Mouse (Mus musculus) liver, embryonic 12.5 days (tissue): ENCODE results near the gene Zfp780b. TPM values are rescaled to one million over a fixed set of nuclear protein-coding genes. Genes with fewer than 3 reads are reported as not detected.
"Not testable (repeated sequence)": the region's sequence is repeated elsewhere in the genome, so short reads cannot be mapped to it uniquely, and the experiment has no call there.

Experiments
- ATAC-seq: fragments of 200-750 bp; cut with Nextera tagmentation; 2 replicates; pipeline ENCODE4 v1.8.0; 2017; ENCODE audit warnings: moderate number of reproducible peaks, mild to moderate bottlenecking, moderate library complexity
- H3K27ac ChIP-seq: fragments of 300-500 bp; sonication (generic); 2 replicates; pipeline ENCODE4 v1.5.1; 2016; ENCODE audit warnings: mild to moderate bottlenecking
- H3K27me3 ChIP-seq: fragments of 300-500 bp; sonication (generic); replicated peaks from 2 replicates; pipeline ENCODE4 v1.6.1; 2016; ENCODE audit warnings: mild to moderate bottlenecking, moderate library complexity
- H3K36me3 ChIP-seq: fragments of 300-500 bp; sonication (generic); 2 replicates; pipeline ENCODE4 v1.6.1; 2016; ENCODE audit warnings: mild to moderate bottlenecking, moderate library complexity
- H3K4me1 ChIP-seq: fragments of 300-500 bp; sonication (generic); 2 replicates; pipeline ENCODE4 v1.6.1; 2016
- H3K4me2 ChIP-seq: fragments of 300-500 bp; sonication (generic); 2 replicates; pipeline ENCODE4 v1.6.1; 2016; ENCODE audit warnings: mild to moderate bottlenecking, moderate library complexity
- H3K4me3 ChIP-seq: fragments of 300-500 bp; sonication (generic); 2 replicates; pipeline ENCODE4 v1.5.1; 2016; ENCODE audit warnings: mild to moderate bottlenecking, moderate library complexity
- H3K9ac ChIP-seq: fragments of 300-500 bp; sonication (generic); 2 replicates; pipeline ENCODE4 v1.6.1; 2016; ENCODE audit warnings: mild to moderate bottlenecking, moderate library complexity
- H3K9me3 ChIP-seq: fragments of 300-500 bp; sonication (generic); replicated peaks from 2 replicates; pipeline ENCODE4 v1.6.1; 2016; ENCODE audit warnings: mild to moderate bottlenecking, moderate library complexity
- WGBS: fragments of 180-500 bp; shearing (Covaris S2); methylation state at CpG from one replicate; pipeline ENCODE4 v1.1.7; 2016; ENCODE audit not compliant: insufficient replicate concordance; 5-methylcytosine and 5-hydroxymethylcytosine counted together
- polyA plus RNA-seq: library from polyadenylated mRNA; unstranded; fragments of >200 nt; fragmentation: Nextera tagmentation; extraction: Ambion mirVana; gene quantifications from 2 replicates; pipeline ENCODE4 v1.2.1, GENCODE M21; 2016

The Zfp780b gene
- polyA plus RNA-seq = 8.0 and 9.3 TPM in 2 replicates

GRCm38 (mm10) chr7:27978683-27979528 is at the start of gene Zfp780b:
Gene Zfp780b, minus strand, starts transcription at chr7:27979171.
- Histone ChIP-seq H3K4me2 (peak within 1 kb of the TSS; percentile 82), H3K27ac (peak within 1 kb of the TSS; percentile 75), H3K4me3 (peak within 1 kb of the TSS; percentile 80), H3K36me3 (peaks cover 17% of the 10 kb centered on the region), H3K9me3 (peaks cover 16% of the 10 kb centered on the region), H3K4me1 (peaks cover 20% of the 10 kb centered on the region), H3K9ac (peak within 1 kb of the TSS; percentile 83), H3K27me3 (no peaks in the 10 kb centered on the region)
- ATAC-seq = peak; percentile 88
- WGBS = under 1% methylated on average over 29 of the region's 29 CpGs

GRCm38 (mm10) chr7:28014445-28014810 is 35.5 kb upstream of the Zfp780b start:
- no peak overlapping the region for H3K27ac ChIP-seq
- WGBS = 19% methylated on average over 7 of the region's 7 CpGs
- no peaks in the 10 kb centered on the region for H3K9me3 ChIP-seq
- H3K4me2 ChIP-seq = peak overlapping the region; percentile 79
- peak; percentile 21; the same call in 1 of the 2 replicates for ATAC-seq
- peaks cover 11% of the 10 kb centered on the region for H3K4me1 ChIP-seq
- H3K27me3 ChIP-seq = 0 out of 2 replicates have a peak, but pooled peaks cover 6% of the 10 kb centered on the region
- peaks cover 22% of the 10 kb centered on the region for H3K36me3 ChIP-seq
- peak overlapping the region; percentile 74 for H3K4me3 ChIP-seq
- peak overlapping the region; percentile 79 for H3K9ac ChIP-seq

- H3K4me2 ChIP-seq = peak within 1 kb of the TSS; percentile 79
- peak; percentile 90 for ATAC-seq
- peak within 1 kb of the TSS; percentile 31 for H3K27ac ChIP-seq
- under 1% methylated on average over 47 of the region's 47 CpGs for WGBS
- H3K27me3 ChIP-seq = 0 out of 2 replicates have a peak, but pooled peaks cover 6% of the 10 kb centered on the region
- H3K36me3 ChIP-seq = peaks cover 28% of the 10 kb centered on the region
- H3K4me1 ChIP-seq = peaks cover 11% of the 10 kb centered on the region
- H3K4me3 ChIP-seq = peak within 1 kb of the TSS; percentile 74
- peak within 1 kb of the TSS; percentile 79 for H3K9ac ChIP-seq
- H3K9me3 ChIP-seq = no peaks in the 10 kb centered on the region
These were observed 34.8 kb upstream of the Zfp780b start, which contains the start of gene Zfp850 for GRCm38 (mm10) chr7:28013549-28014444. Gene Zfp850, minus strand, starts transcription at chr7:28014115.

DNA sequence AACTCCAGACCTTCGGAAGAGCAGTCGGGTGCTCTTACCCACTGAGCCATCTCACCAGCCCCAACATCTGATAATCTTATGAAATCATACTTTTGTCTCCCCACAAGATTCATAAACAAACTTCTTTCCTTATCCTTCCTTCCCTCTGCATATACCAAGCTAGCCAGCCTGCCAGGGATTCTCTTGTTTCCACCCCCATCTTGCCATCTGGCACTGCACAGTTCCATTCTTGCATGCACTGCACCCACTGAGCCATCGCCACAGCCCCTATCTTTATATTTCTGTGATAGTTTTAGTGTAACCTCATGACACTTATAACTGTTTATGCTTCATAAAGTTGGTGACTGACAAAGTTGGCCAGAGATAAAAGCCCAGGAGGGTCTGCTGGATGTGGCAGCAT is 31.3 kb upstream of the Zfp780b start:
- 87% methylated on average over 3 of the region's 3 CpGs for WGBS
- ATAC-seq = no peak
- H3K4me2 ChIP-seq = no peak overlapping the region
- peaks cover 49% of the 10 kb centered on the region for H3K36me3 ChIP-seq
- H3K4me3 ChIP-seq = no peak overlapping the region
- H3K9ac ChIP-seq = no peak overlapping the region
- H3K27me3 ChIP-seq = no peaks in the 10 kb centered on the region
- H3K27ac ChIP-seq = no peak overlapping the region
- H3K9me3 ChIP-seq = no peaks in the 10 kb centered on the region
- peaks cover 11% of the 10 kb centered on the region for H3K4me1 ChIP-seq

GRCm38 (mm10) chr7:27982197-27982596 is 3.2 kb upstream of the Zfp780b start:
- H3K4me2 ChIP-seq = no peak overlapping the region
- no peak for ATAC-seq
- H3K27ac ChIP-seq = no peak overlapping the region
- 60% methylated on average over 2 of the region's 2 CpGs for WGBS
- peaks cover 40% of the 10 kb centered on the region for H3K9me3 ChIP-seq
- no peaks in the 10 kb centered on the region for H3K27me3 ChIP-seq
- H3K4me3 ChIP-seq = no peak overlapping the region
- H3K36me3 ChIP-seq = peaks cover 17% of the 10 kb centered on the region
- H3K4me1 ChIP-seq = peaks cover 19% of the 10 kb centered on the region
- H3K9ac ChIP-seq = no peak overlapping the region

DNA sequence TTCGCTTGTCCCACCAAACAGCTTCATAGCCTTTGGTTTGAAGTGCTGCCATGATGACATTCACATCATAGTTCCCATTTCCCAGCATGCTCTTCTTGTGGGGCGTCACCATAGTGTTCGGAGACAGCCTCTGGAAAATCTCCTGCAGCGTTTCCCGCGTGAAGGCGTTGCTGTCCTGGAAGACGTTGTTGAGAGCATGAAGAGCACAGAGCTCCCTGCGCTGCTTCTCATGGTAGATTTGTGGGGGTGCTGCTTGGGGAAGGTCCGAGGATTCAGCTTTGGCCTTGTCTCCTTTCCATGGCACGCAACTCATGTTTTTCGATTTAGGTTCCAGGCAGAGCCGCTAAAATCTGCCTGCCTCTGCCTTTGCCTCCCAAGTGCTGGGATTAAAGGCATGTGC is 29.5 kb downstream of the Zfp780b start:
- H3K27me3 ChIP-seq, H3K36me3 ChIP-seq, H3K9me3 ChIP-seq, H3K9ac ChIP-seq, H3K4me2 ChIP-seq, H3K27ac ChIP-seq, H3K4me1 ChIP-seq, ATAC-seq, H3K4me3 ChIP-seq: not testable (repeated sequence)
- WGBS = 84% methylated on average over 13 of the region's 13 CpGs

DNA sequence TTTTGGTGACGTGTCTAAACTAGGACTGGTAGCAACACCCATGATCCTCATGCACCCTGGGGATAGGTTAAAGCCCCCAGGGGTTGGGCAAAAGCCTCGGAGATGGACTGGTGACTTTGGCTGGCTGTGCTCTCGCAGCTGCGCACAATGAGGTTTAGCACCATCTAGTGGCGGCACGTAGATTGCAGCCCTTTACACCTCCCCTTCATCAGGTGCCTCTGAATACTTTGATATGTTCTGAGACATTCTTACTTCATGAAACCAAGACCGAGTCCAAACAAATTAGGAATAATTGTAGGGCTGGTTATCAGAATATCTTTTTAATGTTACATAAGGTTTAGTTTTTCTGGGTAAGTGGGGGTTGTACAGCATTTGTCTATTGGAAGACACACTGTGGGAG is 37.1 kb downstream of the Zfp780b start:
- H3K4me2 ChIP-seq, H3K27me3 ChIP-seq, H3K27ac ChIP-seq, H3K4me1 ChIP-seq, H3K4me3 ChIP-seq, H3K9me3 ChIP-seq, ATAC-seq, H3K36me3 ChIP-seq, H3K9ac ChIP-seq: not testable (repeated sequence)
- WGBS = 33% methylated on average over 5 of the region's 7 CpGs

- H3K9ac ChIP-seq, H3K4me3 ChIP-seq, H3K27me3 ChIP-seq, ATAC-seq, H3K27ac ChIP-seq, H3K36me3 ChIP-seq, H3K9me3 ChIP-seq: not testable (repeated sequence)
- Histone ChIP-seq H3K4me1 (peaks cover 16% of the 10 kb centered on the region), H3K4me2 (peak overlapping the region; percentile 51)
- WGBS = 19% methylated on average over 1 of the region's 9 CpGs
These were observed 45.2 kb downstream of the Zfp780b start for GRCm38 (mm10) chr7:27933800-27934158.

- 13% methylated on average over 7 of the region's 7 CpGs for WGBS
- no peak overlapping the region for H3K4me3 ChIP-seq
- peak overlapping the region; percentile 51 for H3K4me2 ChIP-seq
- peaks cover 21% of the 10 kb centered on the region for H3K4me1 ChIP-seq
- H3K36me3 ChIP-seq = no peaks in the 10 kb centered on the region
- H3K9ac ChIP-seq = no peak overlapping the region
- no peak overlapping the region for H3K27ac ChIP-seq
- H3K27me3 ChIP-seq = peaks cover 6% of the 10 kb centered on the region; the same call in 1 of the 2 replicates
- no peaks in the 10 kb centered on the region for H3K9me3 ChIP-seq
- no peak; the same call in 1 of the 2 replicates for ATAC-seq
These were observed 45.7 kb downstream of the Zfp780b start for GRCm38 (mm10) chr7:27933050-27933799.

DNA sequence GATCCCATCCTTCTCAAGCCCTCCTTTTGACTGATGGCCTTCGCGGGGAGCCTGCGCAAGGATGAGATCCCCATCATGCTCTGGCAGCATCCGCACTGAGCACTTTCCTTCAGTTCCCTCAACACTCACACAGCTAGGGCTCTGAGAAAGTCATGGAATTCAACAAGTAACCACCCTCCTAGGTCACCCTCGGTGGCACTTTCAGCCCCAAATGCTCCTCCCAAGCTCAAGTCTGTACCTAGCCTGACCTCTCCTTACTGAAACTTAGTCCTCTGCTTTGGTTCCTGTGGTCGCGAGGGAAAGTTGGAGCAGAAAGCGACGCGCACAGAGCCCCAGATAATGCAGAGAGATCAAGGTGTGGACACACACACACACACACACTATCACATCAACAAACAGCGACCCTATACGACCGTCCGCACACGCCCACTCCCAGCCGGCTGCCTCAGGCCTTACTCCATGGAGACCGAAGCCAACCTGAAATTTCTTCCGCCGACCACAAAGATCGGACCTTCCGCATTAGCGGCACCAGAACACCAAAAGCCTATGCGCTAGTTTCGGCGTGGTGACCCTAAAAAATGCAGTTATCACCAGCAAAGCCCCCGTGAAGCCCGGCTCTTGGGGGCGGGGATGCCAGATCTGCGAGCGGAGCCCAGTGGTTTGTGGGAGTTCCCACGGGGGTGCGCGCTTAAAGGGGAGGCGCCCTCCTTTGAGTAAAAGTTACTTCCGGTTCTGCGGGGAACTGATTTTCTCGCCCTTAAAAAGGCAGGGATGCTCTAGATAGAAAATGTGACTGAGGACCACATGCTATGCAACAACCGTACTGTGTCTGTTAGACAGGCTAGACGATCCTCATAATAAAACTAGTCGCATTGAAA is 49.9 kb downstream of the Zfp780b start, which contains the start of gene Zfp974:
Zfp974 (minus strand) TSS at position 643 of the 878 bp plus-strand sequence.
- Histone ChIP-seq H3K27me3 (peaks cover 6% of the 10 kb centered on the region; the same call in 1 of the 2 replicates), H3K4me2 (peak within 1 kb of the TSS; percentile 79), H3K9me3 (no peaks in the 10 kb centered on the region), H3K27ac (no peak within 1 kb of the TSS), H3K36me3 (peaks cover 5% of the 10 kb centered on the region; the same call in 1 of the 2 replicates), H3K9ac (peak within 1 kb of the TSS; percentile 72), H3K4me3 (peak within 1 kb of the TSS; percentile 66), H3K4me1 (peaks cover 22% of the 10 kb centered on the region)
- peak; percentile 57; the same call in 1 of the 2 replicates for ATAC-seq
- WGBS = 7% methylated on average over 40 of the region's 40 CpGs
